Mouse (Mus musculus): ENCODE measurements around the gene Gm1123. TPM values are rescaled to one million over a fixed set of nuclear protein-coding genes. Genes with fewer than 3 reads are reported as not detected.

The Gm1123 gene
- total RNA-seq, 1 experiment: not detected

DNA sequence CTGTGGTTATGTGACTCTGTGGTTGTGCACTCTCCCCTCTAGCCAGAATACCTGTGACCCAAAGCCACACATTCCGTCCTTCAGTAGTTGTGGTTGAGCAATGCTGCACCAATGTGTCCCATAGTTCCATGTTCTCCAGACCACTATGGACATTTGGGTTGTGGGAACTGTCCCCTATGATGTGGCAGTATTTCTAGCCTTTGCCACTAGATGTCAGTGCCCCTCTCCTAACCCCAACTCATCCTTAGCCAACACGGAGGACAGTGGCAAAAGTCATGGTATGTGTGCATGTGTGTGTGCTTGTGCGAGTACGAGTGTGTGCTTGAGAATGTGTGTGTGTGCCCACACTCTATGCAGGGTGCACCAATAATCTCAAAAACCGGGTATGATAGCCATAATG lies 59.0 kb downstream of the Gm1123 start:
- no peak for DNase-seq (ENCODE audit: low read depth, low spot score)
- H3K4me3 ChIP-seq (ENCODE audit: insufficient read depth in 1 of 2, low read depth in 1 of 2, low read length in 2 of 2, poor library complexity in 1 of 2, severe bottlenecking in 1 of 2): no peak overlapping the region
- H3K4me1 ChIP-seq (ENCODE audit: control insufficient read depth in 2 of 2, insufficient read depth in 2 of 2, low read length in 2 of 2, poor library complexity in 1 of 2): peaks cover 0 to 7% of the 10 kb centered on the region in 2 experiments; a peak in 1 of 4 replicates
- H3K36me3 ChIP-seq (ENCODE audit: control insufficient read depth, insufficient read depth, low read length, poor library complexity, severe bottlenecking): no peaks in the 10 kb centered on the region
- H3K9me3 ChIP-seq (ENCODE audit: control insufficient read depth, insufficient read depth, low read depth, low read length): no peaks in the 10 kb centered on the region
- no peak overlapping the region for H3K27ac ChIP-seq (ENCODE audit: insufficient read depth, low read depth, low read length, poor library complexity, severe bottlenecking)
- H3K9ac ChIP-seq (ENCODE audit: insufficient read depth, low read depth, low read length, poor library complexity, severe bottlenecking): no peak overlapping the region
- in situ Hi-C loops (cut with MboI; ENCODE audit: low sequenced_read_pairs in 2 of 2, unreplicated experiment in 2 of 2): no loop called here
- peak; percentile 48; the same call in 1 of the 2 replicates for TF ChIP-seq ZC3H11A (IDR thresholded peaks at IDR 0.05; ENCODE audit: borderline replicate concordance, low read depth, low read length)
- no peak for TF ChIP-seq CHD2 (IDR thresholded peaks at IDR 0.05; ENCODE audit: low read depth, low read length)
- no peak for TF ChIP-seq HCFC1 (IDR thresholded peaks at IDR 0.05; ENCODE audit: borderline replicate concordance, insufficient read depth, low read length)
- no peak for TF ChIP-seq ZNF384 (IDR thresholded peaks at IDR 0.05; ENCODE audit: low read depth, low read length)
- no peak for TF ChIP-seq MAFK (IDR thresholded peaks at IDR 0.05; ENCODE audit: insufficient read depth, low read depth, low read length)

DNA sequence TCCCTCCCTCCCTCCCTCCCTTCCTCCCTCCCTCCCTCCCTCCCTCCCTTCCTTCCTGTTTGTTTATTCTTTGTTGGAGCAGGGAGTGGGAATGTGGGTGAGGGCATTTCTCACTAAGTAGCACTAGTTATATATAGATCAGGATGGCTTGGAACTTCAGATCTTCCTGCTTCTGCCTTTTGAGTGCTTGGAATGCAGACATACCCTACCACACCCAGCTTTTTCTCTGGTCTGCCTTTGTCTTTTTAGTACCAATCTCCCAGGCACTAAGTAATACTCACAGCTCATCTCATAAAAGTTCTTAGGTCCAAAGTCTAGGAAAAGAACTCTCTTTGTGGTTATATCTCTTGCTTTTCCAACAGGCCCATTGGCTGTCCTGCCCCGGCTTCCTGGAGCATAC lies 59.4 kb downstream of the Gm1123 start:
- Histone ChIP-seq H3K36me3 (ENCODE audit: control insufficient read depth, insufficient read depth, low read length, poor library complexity, severe bottlenecking) (no peaks in the 10 kb centered on the region), H3K9ac (ENCODE audit: insufficient read depth, low read depth, low read length, poor library complexity, severe bottlenecking) (no peak overlapping the region), H3K4me3 (ENCODE audit: insufficient read depth in 1 of 2, low read depth in 1 of 2, low read length in 2 of 2, poor library complexity in 1 of 2, severe bottlenecking in 1 of 2) (no peak overlapping the region), H3K9me3 (ENCODE audit: control insufficient read depth, insufficient read depth, low read depth, low read length) (no peaks in the 10 kb centered on the region), H3K4me1 (ENCODE audit: control insufficient read depth in 2 of 2, insufficient read depth in 2 of 2, low read length in 2 of 2, poor library complexity in 1 of 2) (peaks cover 0 to 7% of the 10 kb centered on the region in 2 experiments; a peak in 1 of 4 replicates), H3K27ac (ENCODE audit: insufficient read depth, low read depth, low read length, poor library complexity, severe bottlenecking) (no peak overlapping the region)
- DNase-seq (ENCODE audit: low read depth, low spot score): no peak
- TF ChIP-seq CHD2 (IDR thresholded peaks at IDR 0.05; ENCODE audit: low read depth, low read length) (no peak), ZNF384 (IDR thresholded peaks at IDR 0.05; ENCODE audit: low read depth, low read length) (no peak), ZC3H11A (IDR thresholded peaks at IDR 0.05; ENCODE audit: borderline replicate concordance, low read depth, low read length) (no peak), MAFK (IDR thresholded peaks at IDR 0.05; ENCODE audit: insufficient read depth, low read depth, low read length) (no peak), HCFC1 (IDR thresholded peaks at IDR 0.05; ENCODE audit: borderline replicate concordance, insufficient read depth, low read length) (no peak)
- in situ Hi-C loops (cut with MboI; ENCODE audit: low sequenced_read_pairs in 2 of 2, unreplicated experiment in 2 of 2): no loop called here

DNA sequence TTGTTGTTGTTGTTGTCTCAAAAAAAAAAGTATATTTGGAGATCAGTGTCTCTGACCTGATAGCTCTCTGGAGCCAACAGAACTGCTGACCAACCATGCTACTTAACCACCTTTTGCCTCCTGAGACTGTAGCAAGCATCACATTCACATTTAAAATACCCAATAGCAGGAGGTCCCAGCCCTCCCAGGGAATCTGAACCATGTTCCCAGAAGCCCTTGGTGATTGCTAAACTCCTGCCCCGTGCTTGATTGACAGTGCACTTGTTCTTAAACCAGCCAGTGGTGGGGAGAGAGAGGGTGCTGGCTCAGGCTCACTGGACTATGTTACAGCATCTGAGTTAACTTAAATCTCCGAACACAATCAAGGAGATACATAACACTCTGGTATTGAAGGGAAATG lies 60.6 kb downstream of the Gm1123 start:
- TF ChIP-seq ZNF384 (IDR thresholded peaks at IDR 0.05; ENCODE audit: low read depth, low read length) (no peak), ZC3H11A (IDR thresholded peaks at IDR 0.05; ENCODE audit: borderline replicate concordance, low read depth, low read length) (no peak), HCFC1 (IDR thresholded peaks at IDR 0.05; ENCODE audit: borderline replicate concordance, insufficient read depth, low read length) (no peak), MAFK (IDR thresholded peaks at IDR 0.05; ENCODE audit: insufficient read depth, low read depth, low read length) (no peak), CHD2 (IDR thresholded peaks at IDR 0.05; ENCODE audit: low read depth, low read length) (no peak)
- no peaks in the 10 kb centered on the region for H3K36me3 ChIP-seq (ENCODE audit: control insufficient read depth, insufficient read depth, low read length, poor library complexity, severe bottlenecking)
- H3K27ac ChIP-seq (ENCODE audit: insufficient read depth, low read depth, low read length, poor library complexity, severe bottlenecking): no peak overlapping the region
- H3K4me3 ChIP-seq (ENCODE audit: insufficient read depth in 1 of 2, low read depth in 1 of 2, low read length in 2 of 2, poor library complexity in 1 of 2, severe bottlenecking in 1 of 2): no peak overlapping the region
- H3K9me3 ChIP-seq (ENCODE audit: control insufficient read depth, insufficient read depth, low read depth, low read length): no peaks in the 10 kb centered on the region
- in situ Hi-C loops (cut with MboI; ENCODE audit: low sequenced_read_pairs in 2 of 2, unreplicated experiment in 2 of 2): no loop called here
- H3K4me1 ChIP-seq (ENCODE audit: control insufficient read depth in 2 of 2, insufficient read depth in 2 of 2, low read length in 2 of 2, poor library complexity in 1 of 2): peaks cover 0 to 7% of the 10 kb centered on the region in 2 experiments; a peak in 1 of 4 replicates
- H3K9ac ChIP-seq (ENCODE audit: insufficient read depth, low read depth, low read length, poor library complexity, severe bottlenecking): no peak overlapping the region
- no peak for DNase-seq (ENCODE audit: low read depth, low spot score)

DNA sequence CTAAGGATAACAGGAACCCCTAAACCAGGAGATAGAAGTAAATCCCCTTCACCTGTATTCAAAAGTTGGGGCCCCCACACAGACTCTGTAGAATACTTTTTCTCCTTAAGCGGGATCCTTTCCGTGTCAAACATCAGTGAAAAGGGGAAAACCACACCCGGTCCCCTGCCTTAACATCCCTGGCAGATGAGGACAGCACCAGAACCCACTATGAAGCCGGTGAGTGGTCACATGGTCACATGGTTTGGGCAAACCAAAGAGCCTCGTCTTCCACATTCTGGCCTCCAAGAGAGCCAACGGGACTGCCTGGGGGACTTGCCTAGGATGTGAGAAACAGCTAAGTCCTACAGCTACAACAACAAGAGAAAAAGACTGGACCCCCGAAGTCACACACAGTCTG lies 62.0 kb downstream of the Gm1123 start:
- peaks cover 0 to 4% of the 10 kb centered on the region in 2 experiments; a peak in 1 of 4 replicates for H3K4me1 ChIP-seq (ENCODE audit: control insufficient read depth in 2 of 2, insufficient read depth in 2 of 2, low read length in 2 of 2, poor library complexity in 1 of 2)
- in situ Hi-C loops (cut with MboI; ENCODE audit: low sequenced_read_pairs in 2 of 2, unreplicated experiment in 2 of 2): no loop called here
- no peak overlapping the region for H3K27ac ChIP-seq (ENCODE audit: insufficient read depth, low read depth, low read length, poor library complexity, severe bottlenecking)
- H3K36me3 ChIP-seq (ENCODE audit: control insufficient read depth, insufficient read depth, low read length, poor library complexity, severe bottlenecking): no peaks in the 10 kb centered on the region
- TF ChIP-seq ZC3H11A (IDR thresholded peaks at IDR 0.05; ENCODE audit: borderline replicate concordance, low read depth, low read length): no peak
- TF ChIP-seq CHD2 (IDR thresholded peaks at IDR 0.05; ENCODE audit: low read depth, low read length): no peak
- TF ChIP-seq HCFC1 (IDR thresholded peaks at IDR 0.05; ENCODE audit: borderline replicate concordance, insufficient read depth, low read length): no peak
- no peak for TF ChIP-seq ZNF384 (IDR thresholded peaks at IDR 0.05; ENCODE audit: low read depth, low read length)
- no peak for TF ChIP-seq MAFK (IDR thresholded peaks at IDR 0.05; ENCODE audit: insufficient read depth, low read depth, low read length)
- H3K4me3 ChIP-seq (ENCODE audit: insufficient read depth in 1 of 2, low read depth in 1 of 2, low read length in 2 of 2, poor library complexity in 1 of 2, severe bottlenecking in 1 of 2): peak overlapping the region; percentile 50 to 52; a peak in 3 of 4 replicates
- no peaks in the 10 kb centered on the region for H3K9me3 ChIP-seq (ENCODE audit: control insufficient read depth, insufficient read depth, low read depth, low read length)
- H3K9ac ChIP-seq (ENCODE audit: insufficient read depth, low read depth, low read length, poor library complexity, severe bottlenecking): no peak overlapping the region
- no peak for DNase-seq (ENCODE audit: low read depth, low spot score)

Measured in ES-E14 (cell line).